Mouse (Mus musculus) lung, embryonic 14.5 days (tissue): ENCODE results near the gene Tlr7. TPM values are rescaled to one million over a fixed set of nuclear protein-coding genes. Genes with fewer than 3 reads are reported as not detected.

Experiments used
- ATAC-seq: fragments of 200-750 bp; cut with Nextera tagmentation; 2 replicates; pipeline ENCODE4 v1.8.0; 2017; ENCODE audit warnings: mild to moderate bottlenecking, moderate TSS enrichment, moderate library complexity; ENCODE audit not compliant: insufficient read depth
- DNase-seq: peaks from one replicate; pipeline ENCODE4 v3.0.0-alpha.2; 2015
- H3K27ac ChIP-seq: fragments of 300-500 bp; sonication (generic); 2 replicates; pipeline ENCODE4 v1.5.1; 2014; ENCODE audit warnings: low read depth, mild to moderate bottlenecking, moderate library complexity
- H3K27me3 ChIP-seq: fragments of 300-500 bp; sonication (generic); 2 replicates; pipeline ENCODE4 v1.6.1; 2014; ENCODE audit warnings: low read length, control low read depth; ENCODE audit not compliant: insufficient read depth
- H3K36me3 ChIP-seq: fragments of 300-500 bp; sonication (generic); 2 replicates; pipeline ENCODE4 v1.6.1; 2014; ENCODE audit warnings: control low read depth; ENCODE audit not compliant: insufficient read depth
- H3K4me1 ChIP-seq: fragments of 300-500 bp; sonication (generic); 2 replicates; pipeline ENCODE4 v1.6.1; 2014; ENCODE audit warnings: antibody characterized with exemption, control low read depth; ENCODE audit not compliant: insufficient read depth
- H3K4me2 ChIP-seq: fragments of 300-500 bp; sonication (generic); 2 replicates; pipeline ENCODE4 v1.6.1; 2014; ENCODE audit warnings: mild to moderate bottlenecking
- H3K4me3 ChIP-seq: fragments of 300-500 bp; sonication (generic); 2 replicates; pipeline ENCODE4 v1.5.1; 2014; ENCODE audit warnings: low read depth, low read length
- H3K9ac ChIP-seq: fragments of 300-500 bp; sonication (generic); 2 replicates; pipeline ENCODE4 v1.6.1; 2014
- H3K9me3 ChIP-seq: fragments of 300-500 bp; sonication (generic); 2 replicates; pipeline ENCODE4 v1.6.1; 2016; ENCODE audit warnings: low read depth, low read length, control low read depth
- CTCF ChIP-seq: IDR thresholded peaks from 2 replicates; pipeline ENCODE4 v1.5.1; 2016; ENCODE audit warnings: antibody characterized with exemption, low read depth
- WGBS: fragments of 180-500 bp; shearing (Covaris S2); extraction: QIAGEN DNeasy Blood & Tissue Kit; methylation state at CpG from one replicate; pipeline ENCODE4 v1.1.7; 2014; 5-methylcytosine and 5-hydroxymethylcytosine counted together
- polyA plus RNA-seq: library from polyadenylated mRNA; unstranded; fragments of >200 nt; fragmentation: Nextera tagmentation; extraction: Ambion mirVana; gene quantifications from 2 replicates; pipeline ENCODE4 v1.2.1, GENCODE M21; 2014

Gene Tlr7
- polyA plus RNA-seq, 1 experiment from 2014 or later, result 0.59 TPM

DNA sequence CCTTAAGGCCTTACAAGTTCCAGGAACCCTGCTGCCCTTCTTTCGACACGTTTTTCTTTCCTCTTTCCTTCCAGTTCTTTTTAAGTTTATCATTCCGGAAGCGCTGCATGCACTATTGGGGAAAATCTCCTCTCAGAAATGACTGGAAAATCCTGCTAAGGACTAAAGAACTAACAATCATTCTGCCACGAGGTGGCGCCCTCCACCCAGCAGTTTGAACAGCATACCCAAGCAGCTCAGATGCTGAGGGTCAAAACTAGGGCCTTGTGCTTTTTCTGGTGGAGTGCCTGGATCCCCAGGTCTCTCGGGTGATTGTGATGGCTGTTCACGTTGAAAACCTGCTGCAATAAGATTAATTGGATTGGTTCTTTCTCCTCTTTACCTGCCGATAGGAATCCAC is 53.4 kb downstream of the Tlr7 start:
- ATAC-seq, result peak; percentile 70; the same call in 1 of the 2 replicates
- Histone ChIP-seq H3K9me3 (no peaks in the 10 kb centered on the region), H3K4me1 (no peaks in the 10 kb centered on the region), H3K4me3 (peak overlapping the region; percentile 11; the same call in 1 of the 2 replicates), H3K27me3 (no peaks in the 10 kb centered on the region), H3K36me3 (no peaks in the 10 kb centered on the region), H3K27ac (no peak overlapping the region), H3K4me2 (peak overlapping the region; percentile 51), H3K9ac (no peak overlapping the region)
- WGBS, result 19% methylated on average over 9 of the region's 9 CpGs
- TF ChIP-seq CTCF, result peak; percentile 75
- DNase-seq, result peak; percentile 89

DNA sequence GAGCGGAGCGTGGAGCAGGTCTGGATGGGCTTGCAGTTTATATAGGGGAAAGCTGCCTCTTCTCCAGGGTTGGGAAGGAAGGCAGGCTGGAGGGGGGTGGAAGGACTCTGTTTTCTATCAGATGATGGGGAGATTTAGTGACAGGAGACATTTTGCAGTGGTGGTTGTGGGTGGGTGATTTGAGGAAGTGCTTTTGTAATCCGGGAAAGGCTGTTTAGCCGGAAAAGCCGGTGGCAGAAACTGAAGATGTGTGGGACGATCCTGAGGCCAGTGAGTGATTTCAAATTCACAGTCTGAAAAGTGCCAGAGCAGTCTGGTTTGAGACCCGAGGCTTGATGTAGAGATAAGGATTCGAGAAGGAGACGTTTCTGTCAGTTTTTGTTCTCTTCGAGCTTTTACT is 53.8 kb downstream of the Tlr7 start:
- H3K9ac ChIP-seq, result no peak overlapping the region; the same call in 1 of the 2 replicates
- no peaks in the 10 kb centered on the region for H3K36me3 ChIP-seq
- peak overlapping the region; percentile 11; the same call in 1 of the 2 replicates for H3K4me3 ChIP-seq
- no peak overlapping the region for H3K27ac ChIP-seq
- H3K4me1 ChIP-seq, result no peaks in the 10 kb centered on the region
- no peaks in the 10 kb centered on the region for H3K27me3 ChIP-seq
- H3K9me3 ChIP-seq, result no peaks in the 10 kb centered on the region
- no peak for TF ChIP-seq CTCF
- WGBS, result 41% methylated on average over 10 of the region's 10 CpGs
- peak overlapping the region; percentile 51 for H3K4me2 ChIP-seq
- DNase-seq, result no peak
- no peak for ATAC-seq

DNA sequence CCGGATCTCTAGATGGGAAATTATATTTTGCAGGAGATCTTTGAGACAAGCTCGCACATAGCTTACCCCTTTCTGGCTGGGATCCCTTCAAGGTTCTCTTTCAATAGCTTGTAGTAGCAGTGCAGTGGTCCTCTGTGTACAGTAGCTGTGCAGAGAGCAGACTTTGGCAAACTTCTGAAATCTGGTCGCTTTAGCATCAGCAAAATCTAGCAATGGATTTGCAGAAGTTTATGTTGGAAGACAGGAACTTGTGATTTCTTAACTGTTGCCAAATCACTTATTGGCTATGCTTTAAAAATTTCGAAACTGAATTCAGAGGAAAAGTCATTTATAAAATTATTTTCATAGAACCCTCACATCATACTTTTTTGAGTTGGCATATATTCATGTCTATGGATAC is 66.3 kb downstream of the Tlr7 start, which contains the start of gene Tlr8:
Gene Tlr8 (minus strand): TSS at position 244 of the 400 bp plus-strand sequence.
- no peaks in the 10 kb centered on the region for H3K27me3 ChIP-seq
- H3K9me3 ChIP-seq, result no peaks in the 10 kb centered on the region
- H3K4me3 ChIP-seq, result no peak within 1 kb of the TSS
- no peak within 1 kb of the TSS for H3K9ac ChIP-seq
- H3K4me2 ChIP-seq, result no peak within 1 kb of the TSS
- H3K27ac ChIP-seq, result no peak within 1 kb of the TSS
- TF ChIP-seq CTCF, result no peak
- DNase-seq (no peak), ATAC-seq (no peak)
- no peaks in the 10 kb centered on the region for H3K36me3 ChIP-seq
- H3K4me1 ChIP-seq, result no peaks in the 10 kb centered on the region
- 64% methylated on average over 4 of the region's 4 CpGs for WGBS

DNA sequence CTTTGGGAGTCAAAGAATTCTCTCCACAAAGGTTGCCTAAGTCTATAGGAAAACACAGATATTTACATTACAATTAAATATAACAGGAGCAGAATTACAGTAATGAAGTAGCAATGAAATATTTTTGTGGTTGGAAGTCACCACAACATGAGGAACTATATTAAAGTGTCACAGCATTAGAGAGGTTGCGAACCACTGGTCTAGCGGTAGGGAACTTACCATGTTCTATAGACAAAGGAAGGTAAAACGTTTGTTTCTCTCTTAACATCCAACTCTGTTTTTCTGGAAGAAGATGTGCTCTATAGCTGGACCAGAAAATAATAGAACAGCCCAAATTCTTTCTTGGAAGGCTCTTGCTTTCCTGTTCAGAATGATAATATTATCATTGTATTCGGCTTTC is 66.8 kb downstream of the Tlr7 start:
- Histone ChIP-seq H3K4me1 (no peaks in the 10 kb centered on the region), H3K4me3 (no peak overlapping the region), H3K27me3 (no peaks in the 10 kb centered on the region), H3K36me3 (no peaks in the 10 kb centered on the region), H3K9me3 (no peaks in the 10 kb centered on the region), H3K4me2 (no peak overlapping the region), H3K27ac (no peak overlapping the region), H3K9ac (no peak overlapping the region)
- DNase-seq (no peak), ATAC-seq (no peak)
- TF ChIP-seq CTCF, result no peak
- 79% methylated on average over 4 of the region's 4 CpGs for WGBS

Other genes with a start within 250 kb of the Tlr7 start
- 3,079 and 3,531 TPM in 2 replicates for gene Tmsb4x, start 121.2 kb downstream of the Tlr7 start, polyA plus RNA-seq
- 0.42 and 0.84 TPM in 2 replicates for gene Tlr8, start 66.2 kb downstream of the Tlr7 start, polyA plus RNA-seq
- 27.9 and 31.8 TPM in 2 replicates for gene Prps2, start 52.2 kb upstream of the Tlr7 start, polyA plus RNA-seq